Mouse (Mus musculus) colon, adult 2 months (tissue): Measurements from ENCODE around the gene Scyl3. TPM values are rescaled to one million over a fixed set of nuclear protein-coding genes. Genes with fewer than 3 reads are reported as not detected.

Source experiments
- polyA plus RNA-seq: library from polyadenylated mRNA; depleted of rRNA; stranded (reverse); fragments of >200 nt; gene quantifications from 2 replicates; pipeline ENCODE4 v1.2.3, GENCODE M21; 2012; rRNA removed

Gene Scyl3
- polyA plus RNA-seq = 7.4 and 7.9 TPM in 2 replicates

DNA sequence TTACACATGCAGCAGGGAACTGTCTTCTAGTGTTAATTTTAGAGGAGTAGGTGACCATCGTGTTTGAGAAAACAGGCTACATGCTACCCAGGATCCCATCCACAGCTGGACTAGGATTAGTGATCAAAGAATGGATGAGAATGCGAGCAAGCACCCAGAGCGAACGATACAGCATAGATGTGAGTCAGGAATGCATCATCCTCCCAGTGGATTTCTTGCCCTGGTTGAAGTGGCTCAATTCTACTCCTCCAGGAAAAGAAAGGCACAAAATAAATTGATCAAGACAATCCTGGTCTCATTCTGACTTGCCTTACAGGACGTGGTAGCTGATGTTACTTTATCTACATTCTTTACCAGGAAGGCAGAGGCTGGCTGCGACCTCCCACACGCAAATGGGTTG lies at the start of gene Scyl3:
Gene Scyl3, plus strand, starts transcription at position 255 of the 400 bp plus-strand sequence.

DNA sequence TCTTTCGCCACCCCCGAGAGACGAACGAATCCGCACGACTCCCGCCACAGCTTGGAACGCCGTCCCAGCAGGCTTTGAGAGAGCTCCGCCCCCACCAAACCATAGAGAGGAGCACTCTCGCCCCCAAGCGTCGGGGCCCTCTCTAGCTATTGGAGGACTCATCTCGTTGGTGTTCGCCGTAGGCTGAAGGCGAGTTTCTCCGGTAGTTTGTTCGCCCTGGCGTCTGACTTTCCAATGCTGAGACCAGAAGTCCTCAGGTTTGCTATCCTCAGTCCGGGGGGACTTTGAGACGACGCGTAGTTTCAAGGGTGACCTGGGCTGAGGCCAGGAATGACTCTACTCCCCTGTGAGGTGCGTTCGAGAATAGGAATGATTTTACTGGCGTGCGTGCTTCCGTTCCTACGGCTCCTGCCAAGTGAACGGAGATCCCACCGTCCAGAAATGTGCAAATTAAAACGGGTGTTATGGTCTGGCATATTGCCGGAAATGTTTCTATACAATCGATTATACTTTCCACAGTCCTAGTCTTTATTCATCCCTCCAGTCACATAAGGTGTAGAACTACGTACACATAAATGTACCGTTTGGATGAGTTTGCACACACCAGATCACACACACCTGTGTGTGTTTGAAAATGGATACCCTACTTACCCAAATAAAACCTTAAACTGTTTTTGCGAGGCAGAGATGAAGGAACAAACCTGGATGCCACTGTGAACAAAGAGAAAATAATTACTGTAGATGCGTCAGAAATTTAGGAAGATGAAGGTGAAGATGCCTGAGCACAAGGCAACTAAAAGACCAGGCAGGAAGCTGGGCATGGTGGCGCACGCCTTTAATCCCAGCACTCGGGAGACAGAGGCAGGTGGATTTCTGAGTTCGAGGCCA lies 66.1 kb downstream of the Scyl3 start, which contains the start of the genes BC055324 and Mettl18:
Gene BC055324, minus strand, starts transcription at position 76 of the 888 bp plus-strand sequence.
Gene Mettl18, plus strand, starts transcription at position 169 of the 888 bp plus-strand sequence.

Other genes starting within 250 kb of the Scyl3 start
- gene Mettl11b, start 203.9 kb upstream of the Scyl3 start, polyA plus RNA-seq = not detected in 2 replicates
- 1.7 and 2.0 TPM in 2 replicates for gene Kifap3, start 149.5 kb upstream of the Scyl3 start, polyA plus RNA-seq
- gene BC055324, start 65.7 kb downstream of the Scyl3 start, polyA plus RNA-seq = 0.69 and 0.78 TPM in 2 replicates
- gene Mettl18, start 65.8 kb downstream of the Scyl3 start, polyA plus RNA-seq = 0.16 and 0.51 TPM in 2 replicates
- gene Sele, start 119.1 kb downstream of the Scyl3 start, polyA plus RNA-seq = 0.05 TPM in 2 replicates
- 0.33 and 1.4 TPM in 2 replicates for gene Sell, start 132.9 kb downstream of the Scyl3 start, polyA plus RNA-seq
- 0.65 and 3.2 TPM in 2 replicates for gene Selp, start 186.2 kb downstream of the Scyl3 start, polyA plus RNA-seq
- gene F5, start 222.7 kb downstream of the Scyl3 start, polyA plus RNA-seq = 0.13 and 0.21 TPM in 2 replicates